Mouse (Mus musculus) liver (tissue): Measurements from ENCODE around the gene Unc13a.

ENCODE experiments used
- DNase-seq: peaks from one replicate; pipeline ENCODE4 v3.0.0-alpha.2; 2020; ENCODE audit warnings: mixed read lengths

Gene Unc13a

DNA sequence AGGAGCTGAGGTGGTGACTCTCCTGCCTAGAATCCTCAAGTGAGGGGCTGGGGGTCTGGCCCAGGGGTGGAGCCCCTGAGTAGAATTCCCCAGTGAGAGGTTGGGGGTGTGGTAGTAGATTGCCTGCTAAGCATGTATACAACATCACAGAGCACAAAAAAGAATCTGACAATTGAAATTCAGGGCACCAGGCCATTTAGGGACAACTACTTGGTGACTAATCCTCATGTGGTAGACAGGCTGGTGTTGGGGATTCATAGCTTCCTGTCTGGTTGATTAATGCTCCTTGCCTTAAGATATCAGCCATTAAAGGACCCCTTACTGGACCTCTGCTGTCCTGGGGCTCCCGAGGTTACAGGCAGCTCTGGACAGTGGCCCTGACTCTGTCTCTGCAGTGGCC, 92.5 kb downstream of the Unc13a start:
- DNase-seq = no peak

DNA sequence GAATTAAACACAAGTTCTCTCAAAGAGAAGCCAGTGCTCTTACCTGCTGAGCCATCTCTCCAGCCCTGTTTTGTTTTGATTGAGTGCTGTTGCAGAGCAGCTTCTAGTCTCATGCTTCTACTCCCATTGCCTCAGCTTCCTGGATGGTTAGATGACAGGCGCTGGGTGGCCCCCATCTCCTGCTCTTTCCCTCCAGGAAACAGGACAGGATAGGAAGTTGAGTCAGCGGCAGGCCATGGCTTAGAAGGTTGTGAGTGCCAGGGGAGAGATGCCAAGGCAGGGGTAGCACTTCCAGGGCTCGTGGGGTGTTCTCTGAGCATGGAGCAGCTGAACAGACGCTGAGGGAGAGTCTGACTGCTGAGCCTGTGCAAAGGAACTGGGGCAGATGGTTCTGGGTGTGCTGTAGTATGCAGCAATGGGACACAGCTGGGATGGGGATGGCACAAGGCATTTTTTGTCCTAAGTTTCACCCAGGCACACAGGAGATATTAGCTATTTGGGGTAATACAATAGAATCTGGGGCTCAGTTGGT, 93.6 kb downstream of the Unc13a start:
- no peak for DNase-seq

DNA sequence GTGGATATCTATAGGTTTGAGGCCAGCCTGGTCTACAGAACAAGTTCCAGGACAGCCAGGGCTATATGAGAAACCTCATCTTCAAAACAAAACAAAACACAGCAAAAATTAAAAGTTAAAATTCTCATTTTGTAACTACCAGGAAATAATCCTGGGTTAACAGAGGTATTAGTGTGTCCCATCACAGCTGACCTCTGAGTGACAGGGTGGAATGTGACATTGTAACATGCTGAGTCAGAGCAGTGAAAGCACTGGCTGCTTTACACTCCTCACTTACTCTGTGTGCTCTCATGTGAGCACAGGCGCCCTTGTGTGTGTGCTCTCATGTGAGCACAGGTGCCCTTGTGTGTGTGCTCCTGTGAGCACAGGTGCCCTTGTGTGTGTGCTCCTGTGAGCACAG, 96.5 kb downstream of the Unc13a start:
- DNase-seq = no peak

DNA sequence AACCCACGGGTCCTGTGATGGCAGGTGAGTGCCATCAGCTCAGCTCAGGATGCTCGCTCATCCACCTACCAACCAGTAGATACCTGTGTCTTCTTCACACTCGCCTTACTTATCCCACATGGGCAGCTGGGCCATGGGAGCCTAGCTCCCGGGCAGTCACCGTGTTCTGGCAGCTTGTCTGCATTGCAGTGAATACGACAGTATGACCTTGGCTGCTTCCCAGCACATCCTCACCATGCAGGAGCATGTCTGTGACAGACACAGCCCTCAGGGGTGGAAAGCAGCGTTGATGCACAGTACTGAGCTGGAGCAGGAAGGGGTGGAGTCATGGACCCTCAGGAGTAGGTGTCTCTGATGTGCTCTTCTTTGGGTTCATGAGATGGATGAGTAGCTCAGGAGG, 97.1 kb downstream of the Unc13a start:
- DNase-seq = no peak
